Mouse (Mus musculus) erythroblast, embryonic 14.5 days (primary cell): ENCODE results near the gene Cacnb2.

Experiments
- GATA1 ChIP-seq: IDR thresholded peaks from 2 replicates; pipeline ENCODE4 v1.6.1; 2012; ENCODE audit warnings: low read length, inconsistent platforms, mixed read lengths
- TAL1 ChIP-seq: IDR thresholded peaks from 3 replicates; pipeline ENCODE4 v1.6.1; 2012; ENCODE audit warnings: low read length, inconsistent platforms, mixed read lengths

DNA sequence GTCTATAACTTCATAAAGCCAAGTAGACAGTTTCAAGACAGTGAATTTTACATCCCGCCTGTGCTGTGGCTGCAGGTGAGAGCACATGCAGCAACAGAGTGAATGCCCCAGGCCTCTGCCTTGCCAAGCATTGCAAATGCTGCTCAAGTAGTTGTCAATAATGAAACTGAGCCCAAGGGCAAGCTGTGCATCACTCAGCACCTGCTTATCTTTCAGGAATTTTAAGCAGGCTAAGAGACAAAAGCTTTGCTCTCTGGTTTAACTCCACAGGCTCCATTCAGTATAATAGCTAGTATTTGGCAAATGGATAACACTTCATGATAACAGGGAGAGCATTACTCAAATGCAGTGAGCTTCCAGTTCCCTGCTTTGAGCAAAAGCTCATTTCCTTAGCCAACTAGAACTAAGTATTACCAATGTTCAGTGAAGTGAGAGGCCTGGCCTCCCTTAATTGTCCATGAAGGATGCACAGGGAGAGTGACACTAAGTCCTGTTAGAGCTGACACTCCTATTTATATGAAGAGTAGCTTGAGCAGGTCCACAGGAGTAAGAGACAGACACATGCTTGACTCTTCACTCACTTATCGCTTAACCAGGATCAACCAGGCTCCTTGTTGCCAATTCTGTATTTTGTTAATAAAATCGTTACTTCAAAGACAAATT, 314.8 kb downstream of the Cacnb2 start:
- TF ChIP-seq TAL1 (no peak), GATA1 (no peak)
